Mouse (Mus musculus): ENCODE measurements at regions not wholly inside any gene's neighbourhood (a gene's known extent, or its start where the extent isn't known, plus 50 kb on each side); places are given as distances from the start of the nearest gene placed in this dataset.

DNA sequence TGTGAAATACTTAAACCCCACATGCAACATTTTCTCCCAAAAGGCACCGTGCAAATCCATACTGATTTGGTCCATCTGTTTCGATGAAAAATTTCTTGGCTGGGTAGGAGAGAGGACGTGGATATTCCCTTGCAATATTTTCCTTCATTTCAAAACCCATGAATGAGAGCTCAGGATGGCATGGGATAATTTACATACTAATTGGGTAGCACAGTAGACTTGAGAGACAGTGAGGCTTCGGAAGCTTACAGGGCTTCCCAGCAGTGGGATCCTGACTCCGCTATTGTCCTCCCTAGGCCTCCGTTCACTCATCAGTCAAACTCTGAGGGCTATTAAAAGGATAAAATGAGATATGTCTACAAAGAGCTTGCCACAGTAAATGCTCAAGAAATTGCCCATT, 59.8 kb downstream of the Sox3 start:
- DNase-seq: no peak

GRCm38 (mm10) chrX:60831330-60832027, 61.8 kb downstream of the Sox3 start:
- no peak for DNase-seq

GRCm38 (mm10) chrX:60825181-60826080, 67.8 kb downstream of the Sox3 start:
- DNase-seq: no peak

GRCm38 (mm10) chrX:60798567-60798966, 94.7 kb downstream of the Sox3 start:
- DNase-seq: no peak

DNA sequence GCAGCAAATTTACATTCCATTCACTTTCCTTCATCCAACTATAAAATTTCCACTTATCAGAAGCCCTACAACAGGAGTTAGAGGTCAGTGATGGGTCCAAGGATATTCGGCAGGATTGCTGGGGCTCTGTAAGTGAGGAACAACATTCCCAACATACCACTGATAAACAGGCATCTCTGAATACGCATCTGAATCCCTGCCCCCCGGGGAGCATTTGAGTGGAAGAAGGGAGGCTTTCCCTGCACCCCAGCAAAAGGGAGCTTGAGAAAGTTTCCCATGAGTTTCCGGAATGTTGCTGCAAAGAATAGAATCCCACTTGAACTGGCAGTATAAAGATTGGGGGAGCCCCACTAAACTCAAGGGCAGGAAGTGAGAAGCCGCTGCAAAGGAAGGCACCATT, 112.5 kb downstream of the Sox3 start:
- no peak for DNase-seq

- DNase-seq: no peak
Measured at GRCm38 (mm10) chrX:60780161-60780560, 113.1 kb downstream of the Sox3 start.

GRCm38 (mm10) chrX:60773645-60774044, 119.6 kb downstream of the Sox3 start:
- peak; percentile 0 to 2 for DNase-seq

- no peak for DNase-seq
Measured at GRCm38 (mm10) chrX:60772439-60772838, 120.8 kb downstream of the Sox3 start.

DNA sequence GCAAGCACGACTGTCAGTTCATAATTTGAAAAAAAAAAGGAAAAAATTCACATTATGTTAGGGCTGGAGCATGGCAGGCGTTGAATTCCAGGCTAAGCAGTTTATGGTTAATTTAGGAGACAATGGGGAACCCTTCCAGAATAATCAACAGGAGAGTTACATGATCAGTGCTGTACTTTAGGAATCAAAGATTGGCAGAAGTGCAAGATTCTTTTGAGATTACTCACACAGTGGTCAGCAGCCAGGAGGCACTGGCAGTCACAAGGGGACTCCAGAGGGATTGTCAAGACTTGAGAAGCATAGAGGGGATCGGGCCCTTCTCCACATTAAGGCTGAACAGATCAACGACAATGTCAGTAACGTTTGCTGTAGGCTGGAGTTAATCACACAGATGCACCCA, 142.8 kb downstream of the Sox3 start:
- no peak for DNase-seq

DNA sequence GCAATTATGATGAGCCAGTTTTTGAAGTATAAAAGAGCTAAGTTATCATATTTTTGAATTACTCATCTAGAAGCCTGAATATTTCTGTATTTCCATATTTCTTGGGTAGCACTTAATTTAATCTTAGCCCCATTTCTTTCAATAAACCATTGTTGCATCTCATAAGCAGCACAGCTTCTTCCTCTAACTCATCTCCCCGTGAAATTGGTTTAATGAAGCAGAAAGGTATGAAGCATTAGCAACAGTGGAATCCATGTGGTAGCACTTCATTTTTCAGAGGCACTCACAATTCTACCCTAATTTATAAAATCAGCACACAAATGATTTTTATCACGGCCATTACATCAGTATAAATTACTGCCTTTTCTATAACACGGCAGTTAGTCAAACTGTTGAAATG, 149.3 kb downstream of the Sox3 start:
- DNase-seq: no peak

DNA sequence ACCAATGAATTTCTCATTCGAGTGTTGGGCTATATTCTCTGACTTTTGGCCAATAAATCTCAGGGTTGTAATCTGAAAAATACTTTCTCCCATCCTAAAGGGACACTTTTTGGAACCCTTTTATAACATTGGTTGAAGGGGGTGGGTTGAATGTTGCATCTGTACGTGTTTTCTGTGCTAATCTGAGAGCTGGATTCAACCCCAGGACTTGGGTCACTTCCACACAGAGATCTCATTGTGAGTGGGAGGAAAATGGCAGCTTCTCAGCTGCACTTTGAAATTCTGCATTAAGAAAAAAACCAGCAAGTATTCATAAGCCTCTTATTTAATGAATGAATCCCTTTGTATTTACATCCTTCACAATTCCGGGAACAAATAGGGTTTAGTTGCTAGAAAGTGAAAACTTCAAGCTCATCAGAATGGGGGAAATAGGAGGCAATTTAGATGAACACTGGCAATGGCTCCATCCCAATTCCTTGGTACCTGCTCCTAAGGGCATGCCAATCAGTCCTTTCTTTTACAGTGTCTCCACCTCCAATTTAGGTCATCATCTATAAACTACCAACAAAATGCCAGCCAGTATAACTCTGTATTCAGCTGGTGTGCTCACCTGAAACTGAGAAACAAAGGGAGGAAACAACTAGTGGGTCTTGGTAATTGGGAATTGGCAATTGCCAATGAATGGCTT, 150.1 kb downstream of the Sox3 start:
- no peak for DNase-seq

GRCm38 (mm10) chrX:60719428-60720151, 127.1 kb upstream of the Atp11c start:
- DNase-seq: no peak

DNA sequence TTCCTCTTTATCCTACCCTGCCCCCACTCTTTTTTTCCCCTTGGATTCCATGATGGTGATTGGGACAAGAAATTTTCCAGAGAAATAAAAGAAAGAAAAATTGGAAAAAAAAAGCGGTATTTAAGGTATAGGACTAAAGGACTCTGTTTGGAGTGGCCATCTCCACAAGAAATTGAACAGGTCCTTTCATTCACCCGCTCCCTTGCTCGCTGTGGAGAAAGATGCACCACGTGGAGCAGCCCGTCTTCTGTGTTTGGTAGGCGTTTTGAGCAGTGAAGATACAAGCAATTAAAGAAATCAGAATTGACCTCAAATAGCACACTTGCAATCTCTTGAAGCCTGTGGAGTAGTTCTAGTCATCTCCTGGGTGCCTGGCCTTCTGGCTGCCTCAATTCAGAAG, 126.3 kb upstream of the Atp11c start:
- DNase-seq: no peak

- no peak for DNase-seq
Measured at GRCm38 (mm10) chrX:60718156-60718769, 125.8 kb upstream of the Atp11c start.

GRCm38 (mm10) chrX:60681036-60681706, 88.7 kb upstream of the Atp11c start:
- no peak for DNase-seq

DNA sequence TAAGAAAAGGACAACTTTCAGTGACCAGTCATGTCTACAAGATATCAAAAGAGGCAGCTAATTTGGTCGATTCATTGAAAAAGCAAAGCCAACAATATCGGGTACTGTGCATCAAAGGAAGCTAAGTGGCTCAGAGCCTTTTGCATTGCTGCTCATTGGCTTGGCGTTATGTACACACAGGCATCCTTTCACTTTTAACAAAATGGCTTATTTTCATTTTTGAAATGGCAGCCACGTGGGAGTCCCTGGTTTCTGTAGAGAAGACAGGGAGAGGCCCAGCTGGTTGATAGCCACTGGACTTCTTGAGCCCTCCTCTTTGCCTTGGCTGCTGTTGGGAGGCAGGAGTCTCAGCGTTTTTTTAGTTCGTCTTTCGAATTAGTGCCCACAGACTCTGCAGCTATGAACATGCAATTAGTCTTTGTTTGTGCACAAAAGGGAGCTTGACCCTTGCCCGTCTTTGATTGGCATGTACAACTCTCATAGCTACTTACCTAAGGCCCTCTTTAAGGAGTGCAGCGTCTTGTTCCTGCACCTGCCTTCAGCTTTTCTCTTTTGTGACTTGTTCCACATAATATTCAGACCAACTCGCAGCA, 52.3 kb upstream of the Atp11c start:
- no peak for DNase-seq
